Mouse (Mus musculus) left cerebral cortex, adult 11 months (tissue): ENCODE measurements at regions not wholly inside any gene's neighbourhood (a gene's known extent, or its start where the extent isn't known, plus 50 kb on each side); places are given as distances from the start of the nearest gene placed in this dataset.

Experiments
- DNase-seq: peaks from one replicate; pipeline ENCODE4 v3.0.0; 2022; ENCODE audit warnings: low spot score

GRCm38 (mm10) chr13:107627073-107627472 is 417.2 kb upstream of the Smim15 start:
- DNase-seq, result no peak

- no peak for DNase-seq
Measured at GRCm38 (mm10) chr13:107626670-107627069, 417.6 kb upstream of the Smim15 start.

- DNase-seq, result no peak
Measured at GRCm38 (mm10) chr13:107621337-107621736, 422.9 kb upstream of the Smim15 start.

- DNase-seq, result no peak
Measured at GRCm38 (mm10) chr13:107620887-107621286, 423.4 kb upstream of the Smim15 start.

- DNase-seq, result no peak
Measured at GRCm38 (mm10) chr13:107620210-107620609, 424.0 kb upstream of the Smim15 start.

GRCm38 (mm10) chr13:107619430-107619927 is 424.8 kb upstream of the Smim15 start:
- DNase-seq, result no peak

- no peak for DNase-seq
Measured at GRCm38 (mm10) chr13:107618796-107619429, 425.3 kb upstream of the Smim15 start.

GRCm38 (mm10) chr13:107618369-107618771 is 425.9 kb upstream of the Smim15 start:
- DNase-seq, result no peak

GRCm38 (mm10) chr13:107617582-107617981 is 426.7 kb upstream of the Smim15 start:
- DNase-seq, result no peak

GRCm38 (mm10) chr13:107616775-107617174 is 427.5 kb upstream of the Smim15 start:
- no peak for DNase-seq

- DNase-seq, result no peak
Measured at GRCm38 (mm10) chr13:107608996-107609503, 435.2 kb upstream of the Smim15 start.

- DNase-seq, result no peak
Measured at GRCm38 (mm10) chr13:107607294-107607693, 437.0 kb upstream of the Smim15 start.

GRCm38 (mm10) chr13:107602149-107602548 is 442.1 kb upstream of the Smim15 start:
- DNase-seq, result no peak

GRCm38 (mm10) chr13:107601132-107601439 is 443.2 kb upstream of the Smim15 start:
- no peak for DNase-seq

- no peak for DNase-seq
Measured at GRCm38 (mm10) chr13:107600331-107601131, 443.7 kb upstream of the Smim15 start.

GRCm38 (mm10) chr13:107599094-107599644 is 445.1 kb upstream of the Smim15 start:
- no peak for DNase-seq

- DNase-seq, result no peak
Measured at GRCm38 (mm10) chr13:107598391-107598790, 445.9 kb upstream of the Smim15 start.

GRCm38 (mm10) chr13:107597217-107597616 is 447.0 kb upstream of the Smim15 start:
- DNase-seq, result no peak

GRCm38 (mm10) chr13:107596183-107596582 is 448.1 kb upstream of the Smim15 start:
- DNase-seq, result no peak

GRCm38 (mm10) chr13:107588399-107589002 is 455.7 kb upstream of the Smim15 start:
- no peak for DNase-seq

- DNase-seq, result peak; percentile 19
Measured at GRCm38 (mm10) chr13:107587678-107588077, 456.6 kb upstream of the Smim15 start.

- no peak for DNase-seq
Measured at GRCm38 (mm10) chr13:107585936-107586335, 458.3 kb upstream of the Smim15 start.

GRCm38 (mm10) chr13:107585353-107585752 is 458.9 kb upstream of the Smim15 start:
- DNase-seq, result no peak
